Mouse (Mus musculus) gastrocnemius, postnatal 10 days (tissue): ENCODE measurements around the gene Gemin5. TPM values are rescaled to one million over a fixed set of nuclear protein-coding genes. Genes with fewer than 3 reads are reported as not detected.

Experiments used
- total RNA-seq, 2 experiments: library from RNA; stranded (reverse); gene quantifications; 2 replicates each; pipeline ENCODE4 v1.2.3; 2021

Gemin5 gene
- total RNA-seq, 2 experiments from 2014 or later: 10.8 to 14.6 TPM

Other genes with a start within 250 kb of the Gemin5 start
- gene Larp1, start 159.5 kb downstream of the Gemin5 start, total RNA-seq: 10 to 100 TPM; 78.2 to 88.3 TPM
- not detected for gene Gm12248, start 75.4 kb downstream of the Gemin5 start, total RNA-seq
- 10 to 100 TPM; 38.3 to 40.7 TPM for gene Cnot8, start 64.4 kb downstream of the Gemin5 start, total RNA-seq
- 10 to 100 TPM; 43.9 to 49.0 TPM for gene Mrpl22, start 3.1 kb upstream of the Gemin5 start, total RNA-seq
- 1 to 10 TPM; 4.7 to 6.6 TPM for gene Igtp, start 31.0 kb upstream of the Gemin5 start, total RNA-seq
- gene Irgm2, start 31.1 kb upstream of the Gemin5 start, total RNA-seq: 1 to 10 TPM; 7.1 to 7.5 TPM
- not detected for gene 4930438A08Rik, start 106.3 kb upstream of the Gemin5 start, total RNA-seq
- gene Zfp692, start 138.5 kb upstream of the Gemin5 start, total RNA-seq: 1 to 10 TPM; 3.5 to 5.3 TPM
- 10 to 100 TPM; 31.0 to 41.3 TPM for gene Zfp672, start 161.8 kb upstream of the Gemin5 start, total RNA-seq
- gene Sh3bp5l, start 162.2 kb upstream of the Gemin5 start, total RNA-seq: 10 to 100 TPM; 28.0 to 30.3 TPM
- not detected for gene Lypd8, start 210.5 kb upstream of the Gemin5 start, total RNA-seq